Mouse (Mus musculus) kidney, adult 9 months (tissue): ENCODE data around the gene Fam169b.
"Not testable (repeated sequence)": the region's sequence is repeated elsewhere in the genome, so short reads cannot be mapped to it uniquely, and the experiment has no call there.

Experiments used
- DNase-seq: peaks from one replicate; pipeline ENCODE4 v3.0.0; 2022

The Fam169b gene

GRCm38 (mm10) chr7:68287582-68287981 is 13.9 kb downstream of the Fam169b start:
- no peak for DNase-seq

- not testable (repeated sequence) for DNase-seq
These were observed 14.4 kb downstream of the Fam169b start for GRCm38 (mm10) chr7:68288000-68288399.

GRCm38 (mm10) chr7:68289081-68289480 is 15.4 kb downstream of the Fam169b start:
- DNase-seq = no peak

GRCm38 (mm10) chr7:68291603-68292002 is 18.0 kb downstream of the Fam169b start:
- DNase-seq = no peak

GRCm38 (mm10) chr7:68293997-68294789 is 20.6 kb downstream of the Fam169b start:
- DNase-seq = no peak

DNA sequence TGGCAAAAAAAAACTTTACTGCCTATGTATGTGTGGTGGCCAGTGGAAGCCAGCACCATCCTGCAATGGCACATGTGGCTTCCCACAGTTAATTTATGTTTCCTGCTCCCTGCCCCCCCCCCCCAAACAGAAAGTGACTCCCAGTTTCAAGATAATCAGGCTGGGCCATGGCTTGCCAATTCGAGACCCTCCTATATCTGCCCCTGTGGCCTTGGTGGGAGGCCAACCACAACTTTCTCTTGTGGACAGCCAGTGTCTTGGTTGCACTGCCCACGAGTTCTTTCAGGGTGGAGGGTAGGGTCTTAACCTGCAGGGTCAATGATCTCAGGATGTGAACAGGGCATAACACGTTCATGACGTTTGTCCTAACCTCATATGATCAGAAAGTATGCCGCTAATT is 22.8 kb downstream of the Fam169b start:
- DNase-seq = no peak

DNA sequence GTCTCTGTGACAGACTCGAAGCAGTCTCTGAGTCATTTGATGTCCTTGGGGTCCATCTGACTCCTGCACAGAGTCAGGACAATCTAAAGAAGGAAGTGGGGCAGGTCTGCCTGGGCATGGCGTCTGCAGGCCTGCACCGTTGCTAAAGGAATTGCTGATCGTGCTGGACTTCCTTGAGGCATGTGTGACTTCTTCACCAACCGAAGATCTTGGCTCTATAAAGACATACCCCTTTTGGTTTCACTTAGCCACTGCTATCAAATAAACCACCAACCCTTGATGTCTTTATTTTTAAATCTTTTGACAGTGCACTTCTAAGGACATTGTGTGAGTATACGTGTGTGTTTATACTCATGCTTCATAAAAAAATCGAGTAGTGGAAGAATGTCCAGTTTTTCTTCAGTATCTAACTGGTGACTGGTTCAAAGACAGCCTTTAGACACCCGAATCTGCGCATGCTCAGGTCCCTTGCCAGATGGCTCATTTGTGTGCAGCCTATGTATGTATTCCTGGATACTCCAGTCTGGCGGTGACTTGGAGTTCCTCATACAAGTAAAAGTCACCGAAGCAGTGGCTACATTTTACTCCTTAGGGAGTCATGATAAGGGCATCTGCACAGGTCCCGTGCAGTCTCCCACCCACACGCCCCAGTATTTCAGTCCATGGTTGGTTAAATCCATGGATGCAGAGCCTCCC is 24.9 kb downstream of the Fam169b start:
- DNase-seq = no peak

DNA sequence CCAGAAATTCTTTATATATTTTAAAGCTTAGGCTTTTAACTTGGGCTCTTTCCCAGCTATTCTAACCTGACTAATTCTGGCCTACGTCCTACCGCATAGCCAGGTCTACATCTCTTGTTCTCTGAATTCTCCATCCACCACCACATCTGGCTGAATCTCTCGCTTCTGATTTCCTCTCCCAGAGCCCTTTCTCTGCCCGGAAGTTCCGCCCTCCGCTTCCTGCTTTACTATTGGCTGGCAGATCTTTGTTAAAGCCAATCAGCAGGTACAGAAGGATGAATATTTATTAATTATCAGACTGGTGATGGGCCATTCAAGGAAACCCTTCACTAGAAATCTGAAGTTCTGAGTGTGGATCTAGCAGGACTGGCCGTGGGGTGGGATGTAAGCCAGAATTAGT is 27.5 kb downstream of the Fam169b start:
- no peak for DNase-seq

DNA sequence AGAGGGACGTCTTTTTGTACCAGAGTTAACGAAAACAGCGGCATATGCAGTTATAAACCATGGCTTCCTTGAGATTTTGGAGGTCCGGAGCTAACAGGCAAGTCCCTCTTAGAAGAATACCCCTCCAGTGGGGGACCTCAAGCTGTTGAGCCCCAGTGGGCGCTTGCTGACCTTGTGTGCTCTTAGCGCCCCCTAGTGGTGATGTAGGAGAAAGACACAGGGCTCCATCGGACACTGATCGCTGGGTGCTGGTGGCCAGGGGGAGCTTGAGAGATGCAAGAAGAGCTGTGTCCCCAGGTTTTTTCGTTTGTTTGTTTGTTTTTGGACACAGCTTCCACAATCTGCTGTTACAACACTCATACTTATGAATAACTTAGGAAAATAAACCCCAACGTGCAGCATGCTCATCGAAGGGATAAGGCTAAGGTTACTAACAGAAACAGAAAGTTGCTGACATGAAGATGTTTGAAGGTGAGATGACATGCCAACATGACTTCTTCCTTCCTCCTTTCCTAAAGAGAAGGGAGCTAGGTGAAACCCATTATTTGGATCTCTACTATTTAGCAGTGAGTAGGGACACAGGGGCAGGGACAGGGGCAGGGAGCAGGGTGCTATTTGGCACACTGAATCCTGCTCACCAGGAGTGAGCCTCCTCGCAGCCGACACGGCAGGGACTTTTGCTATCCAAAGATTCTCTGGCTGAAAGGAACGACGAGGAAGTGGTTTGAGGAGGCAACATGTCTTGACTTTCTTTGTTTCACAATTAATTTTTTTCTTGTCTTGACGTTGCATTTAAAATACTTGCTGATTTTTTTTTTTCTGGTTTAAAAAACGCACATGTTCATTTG is 29.2 kb downstream of the Fam169b start:
- peak; percentile 73 for DNase-seq

- no peak for DNase-seq
These were observed 30.0 kb downstream of the Fam169b start for GRCm38 (mm10) chr7:68303685-68304084.

DNA sequence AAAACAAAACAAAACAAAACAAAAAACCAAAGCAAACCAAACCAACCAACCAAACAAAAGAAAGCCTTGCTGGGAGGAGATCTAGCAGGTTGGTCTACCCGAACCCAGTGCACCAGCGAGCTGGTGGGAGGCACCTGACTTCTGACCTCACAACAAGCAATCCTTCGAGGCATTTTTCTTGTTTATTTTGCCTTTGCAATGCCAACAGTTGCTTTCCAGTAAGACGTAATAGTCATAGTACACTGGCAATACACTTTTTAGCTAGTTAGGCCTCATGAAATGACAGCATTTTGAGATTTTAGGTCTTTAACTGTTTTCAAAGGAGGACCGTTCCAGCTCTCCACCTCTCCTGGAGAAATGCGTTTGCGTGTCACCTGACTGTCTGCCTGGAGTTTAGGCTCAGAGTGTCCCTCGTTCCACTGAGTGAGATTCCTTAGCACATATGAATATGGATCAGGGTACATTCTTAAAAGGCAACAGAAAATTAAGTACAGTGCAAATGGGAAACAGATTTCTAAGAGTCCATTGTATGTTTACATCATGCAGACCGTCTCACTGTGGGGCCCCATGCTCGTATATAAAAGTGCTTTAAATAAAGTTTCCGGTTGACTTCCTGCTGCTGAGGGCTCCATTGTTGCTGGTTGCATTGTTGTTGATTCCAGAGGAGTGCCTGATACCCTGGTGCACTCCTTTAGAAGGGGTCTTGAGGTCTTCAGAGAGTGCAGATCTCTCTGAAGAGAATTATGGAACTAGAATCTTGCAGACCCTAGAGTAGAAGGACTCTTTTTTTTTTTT is 32.3 kb downstream of the Fam169b start:
- no peak for DNase-seq

- DNase-seq = peak; percentile 65
These were observed 33.1 kb downstream of the Fam169b start for GRCm38 (mm10) chr7:68306756-68307155.

- DNase-seq = peak; percentile 19
These were observed 37.8 kb downstream of the Fam169b start for GRCm38 (mm10) chr7:68311469-68311868.

- no peak for DNase-seq
These were observed 38.8 kb downstream of the Fam169b start for GRCm38 (mm10) chr7:68312395-68312794.

DNA sequence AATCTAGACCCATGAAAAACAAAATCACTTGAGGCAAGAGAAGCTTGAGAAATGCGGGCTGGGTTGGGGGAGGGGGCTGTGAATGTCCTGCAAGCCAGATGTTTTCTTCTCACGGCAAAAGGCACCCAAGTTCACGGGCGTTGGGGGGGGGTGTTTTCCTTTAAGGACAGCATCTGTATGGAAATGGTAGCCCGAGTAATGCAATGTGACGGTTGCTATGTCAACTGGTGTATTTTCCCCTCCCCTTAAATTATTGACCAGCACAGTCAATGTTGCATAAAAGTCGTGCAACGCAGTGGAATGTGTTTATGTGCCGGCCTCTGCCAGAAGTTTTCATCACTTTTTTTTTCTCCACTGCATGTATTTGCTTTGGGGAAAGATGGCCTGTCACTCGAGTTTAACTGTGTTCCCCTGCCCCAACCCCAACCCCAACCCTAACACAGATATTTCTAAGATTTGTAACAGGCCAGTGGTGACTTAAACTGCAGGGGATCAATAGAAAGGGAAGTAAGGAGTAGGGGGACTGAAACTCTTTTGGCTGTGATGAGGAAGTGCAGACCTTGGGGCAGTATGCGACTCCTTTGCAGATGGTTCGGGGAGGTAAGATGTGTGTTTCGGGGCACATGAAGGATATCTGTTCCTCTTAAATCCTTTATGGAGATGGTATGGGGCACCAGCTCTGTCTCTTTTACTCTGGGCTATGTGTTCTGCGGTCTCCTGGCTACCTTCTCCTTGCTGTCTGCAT is 39.6 kb downstream of the Fam169b start:
- no peak for DNase-seq

- DNase-seq = no peak
These were observed 40.6 kb downstream of the Fam169b start for GRCm38 (mm10) chr7:68314286-68314685.

DNA sequence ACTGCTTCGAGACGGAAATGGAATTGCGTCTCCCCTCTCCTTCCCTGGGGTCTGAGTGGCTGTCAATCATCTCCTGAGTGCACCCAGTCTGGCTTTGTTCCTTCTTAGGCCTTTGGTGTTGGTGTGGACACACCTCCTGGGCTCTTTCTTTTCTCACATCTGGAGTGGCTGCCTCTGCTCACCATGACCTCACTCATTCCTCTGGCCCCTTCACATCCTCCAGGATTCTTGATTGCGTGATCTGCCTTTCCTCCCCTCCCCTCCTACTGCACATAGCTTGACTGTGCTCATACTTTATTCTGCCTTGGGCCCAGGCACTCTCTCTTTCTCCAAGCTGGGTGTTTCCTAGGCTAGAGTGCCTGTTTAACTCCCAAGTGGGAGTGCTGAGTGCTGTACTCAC is 41.4 kb downstream of the Fam169b start:
- no peak for DNase-seq

DNA sequence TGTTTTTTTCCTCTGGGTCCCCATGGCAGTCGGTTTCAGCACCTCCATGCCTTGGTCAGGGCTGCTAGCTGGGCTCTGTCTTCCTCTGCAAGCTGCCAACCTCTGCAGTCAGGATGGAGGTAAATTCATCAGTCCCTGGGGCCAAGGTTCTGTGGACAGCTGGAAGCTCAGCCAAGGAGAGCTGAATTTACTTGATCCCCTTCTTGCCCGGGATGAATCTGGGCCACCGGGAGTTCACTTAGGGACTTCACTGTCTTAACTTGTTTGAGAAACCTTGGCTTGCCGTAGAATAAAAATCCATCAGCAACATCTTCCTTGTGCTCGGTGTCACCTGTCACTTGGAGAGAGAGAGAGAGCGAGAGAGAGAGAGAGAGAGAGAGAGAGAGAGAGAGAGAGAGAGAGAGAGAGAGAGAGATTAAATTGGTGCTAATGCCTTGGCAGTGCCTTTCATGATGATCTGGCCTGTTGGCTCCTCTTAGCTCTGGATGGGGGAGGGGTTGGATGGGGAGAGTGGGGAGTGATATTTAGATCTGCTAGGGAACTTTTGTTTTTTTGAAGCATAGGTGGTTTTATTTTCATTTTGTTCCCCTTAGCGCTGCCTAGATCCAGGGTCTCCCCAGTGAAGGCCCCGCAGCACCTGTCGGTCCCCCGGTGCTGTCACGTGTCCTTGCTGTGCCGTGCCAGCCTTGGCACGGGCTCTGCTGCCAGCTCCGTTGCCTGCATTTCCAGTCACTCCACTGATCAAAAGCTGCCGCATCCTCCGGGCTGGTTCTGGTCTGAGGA is 44.6 kb downstream of the Fam169b start:
- DNase-seq = peak; percentile 44

DNA sequence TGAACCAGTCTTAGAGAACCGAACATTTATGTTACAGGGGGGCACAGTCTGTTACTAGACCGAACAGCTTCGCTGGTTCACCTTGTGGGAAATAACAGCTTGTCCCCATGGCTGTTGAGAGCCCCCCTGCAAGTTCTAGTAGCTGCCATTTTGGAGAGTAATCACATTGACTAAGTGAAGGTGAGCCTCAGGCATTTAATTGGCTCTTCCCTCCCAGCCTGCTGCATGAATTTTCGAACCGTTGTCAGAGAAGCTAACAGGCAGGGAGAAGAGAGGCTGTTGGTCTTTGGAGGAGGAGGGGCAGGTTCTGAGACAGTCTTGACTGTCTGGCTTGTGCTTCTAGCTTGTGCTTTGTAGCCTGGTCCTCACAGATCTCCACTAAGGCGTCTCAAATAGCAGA is 45.3 kb downstream of the Fam169b start:
- no peak for DNase-seq

DNA sequence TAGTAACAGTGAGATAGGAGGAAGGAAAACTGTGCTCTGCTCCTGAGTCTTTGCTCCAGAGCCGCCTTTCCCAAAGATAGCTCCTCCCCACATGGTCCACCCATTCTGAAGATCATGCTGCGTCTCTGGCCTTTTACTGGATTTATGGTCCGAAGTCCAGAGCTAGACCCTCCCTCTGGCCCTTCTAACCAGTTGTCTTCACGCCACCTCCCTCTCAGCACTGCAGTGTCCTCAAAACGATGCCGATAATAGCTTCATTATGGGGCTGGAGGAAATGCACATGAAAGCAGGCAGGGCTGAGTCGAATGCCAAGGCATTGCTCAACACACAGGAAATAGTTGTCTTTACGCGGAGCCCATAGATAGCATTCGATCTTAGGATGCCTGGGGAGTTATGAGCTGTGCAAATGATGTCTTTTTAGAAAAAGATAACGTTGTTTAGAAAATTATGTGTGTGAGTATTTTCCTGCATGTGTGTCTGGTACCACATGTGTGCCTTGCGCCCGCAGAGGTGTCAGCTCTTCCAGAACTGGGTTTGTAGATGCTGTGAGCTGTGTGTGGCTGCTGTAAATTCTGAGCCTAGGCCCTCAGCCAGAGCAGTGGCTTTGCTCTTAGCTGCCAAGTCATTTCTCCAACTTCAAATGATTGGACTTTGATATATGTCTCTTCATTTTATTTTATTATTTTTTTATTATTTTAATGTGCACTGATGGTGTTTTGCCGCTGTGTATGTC is 46.6 kb downstream of the Fam169b start:
- peak; percentile 48 for DNase-seq
